Mouse (Mus musculus): ENCODE data around the gene Gm28042. TPM values are rescaled to one million over a fixed set of nuclear protein-coding genes. Genes with fewer than 3 reads are reported as not detected.

Gm28042 gene
- total and polyA plus RNA-seq, 3 experiments = 0.77 to 1.9 (median 1.8) TPM

GRCm38 (mm10) chr2:120069466-120069990 is 42.2 kb downstream of the Gm28042 start:
- no peaks in the 10 kb centered on the region for H3K36me3 ChIP-seq (replicated peaks in 1 of 2; ENCODE audit: control insufficient read depth in 1 of 2, insufficient read depth in 1 of 2, low read length in 1 of 2)
- no peaks in the 10 kb centered on the region; a peak in 1 of 4 replicates for H3K4me1 ChIP-seq (ENCODE audit: control insufficient read depth in 1 of 2, insufficient read depth in 2 of 2)
- TF ChIP-seq ZC3H11A (IDR thresholded peaks at IDR 0.05; ENCODE audit: low read depth, low read length) (no peak), CHD1 (IDR thresholded peaks at IDR 0.05; ENCODE audit: low read depth, low read length) (no peak), TBP (conservative IDR thresholded peaks at IDR 0.05; ENCODE audit: low read depth, low read length) (no peak), MAFK (IDR thresholded peaks at IDR 0.05; ENCODE audit: insufficient replicate concordance, low read length) (no peak), RAD21 (IDR thresholded peaks at IDR 0.05; ENCODE audit: low read depth, low read length) (no peak), CHD2 (IDR thresholded peaks at IDR 0.05; ENCODE audit: low read length) (no peak), CTCF (conservative IDR thresholded peaks at IDR 0.05 in 1 of 2, IDR thresholded peaks at IDR 0.05 in 1 of 2; ENCODE audit: low read depth in 2 of 2, low read length in 2 of 2) (no peak), EP300 (IDR thresholded peaks at IDR 0.05; ENCODE audit: low read length) (no peak), JUN (IDR thresholded peaks at IDR 0.05; ENCODE audit: insufficient read depth, low read depth, low read length) (no peak), USF2 (conservative IDR thresholded peaks at IDR 0.05; ENCODE audit: low read depth, low read length) (no peak), ZKSCAN1 (IDR thresholded peaks at IDR 0.05; ENCODE audit: borderline replicate concordance, low read depth, low read length) (no peak), SMC3 (IDR thresholded peaks at IDR 0.05; ENCODE audit: low read depth, low read length) (no peak), IRF4 (IDR thresholded peaks at IDR 0.05; ENCODE audit: low read depth, low read length) (no peak), NRF1 (IDR thresholded peaks at IDR 0.05; ENCODE audit: low read depth, low read length) (no peak), SIN3A (IDR thresholded peaks at IDR 0.05; ENCODE audit: low read length) (no peak)
- no peak for DNase-seq (ENCODE audit: extremely low read depth)
- H3K79me2 ChIP-seq (replicated peaks; ENCODE audit: control insufficient read depth, extremely low read depth, insufficient read depth, poor library complexity, severe bottlenecking) = no peaks in the 10 kb centered on the region
- dilution Hi-C loops (cut with MboI; ENCODE audit: extremely low pct_ligation_motif_present, extremely low pct_unique_long_range_greater_than_20kb, low sequenced_read_pairs) = no loop called here
- H3K4me2 ChIP-seq (ENCODE audit: insufficient read depth, low read depth, poor library complexity, severe bottlenecking) = no peak overlapping the region
- no peaks in the 10 kb centered on the region for H3K9me3 ChIP-seq (replicated peaks; ENCODE audit: low read length)
- in situ Hi-C loops (cut with MboI; ENCODE audit: low pct_ligation_motif_present, low pct_unique_long_range_greater_than_20kb, low sequenced_read_pairs) = no loop called here
- peaks cover 48% of the 10 kb centered on the region for H3K27me3 ChIP-seq (replicated peaks)
- H3K9ac ChIP-seq (ENCODE audit: insufficient read depth, low read depth) = no peak overlapping the region
- H3K4me3 ChIP-seq (replicated peaks in 1 of 3; ENCODE audit: low read depth in 2 of 3, low read length in 2 of 3, poor library complexity in 1 of 3) = no peak overlapping the region
- H3K27ac ChIP-seq (ENCODE audit: insufficient read depth, low read depth) = no peak overlapping the region

- Histone ChIP-seq H3K4me2 (ENCODE audit: insufficient read depth, low read depth, poor library complexity, severe bottlenecking) (no peak overlapping the region), H3K79me2 (replicated peaks; ENCODE audit: control insufficient read depth, extremely low read depth, insufficient read depth, poor library complexity, severe bottlenecking) (no peaks in the 10 kb centered on the region), H3K27me3 (replicated peaks) (peaks cover 38% of the 10 kb centered on the region), H3K9ac (ENCODE audit: insufficient read depth, low read depth) (no peak overlapping the region), H3K36me3 (replicated peaks in 1 of 2; ENCODE audit: control insufficient read depth in 1 of 2, insufficient read depth in 1 of 2, low read length in 1 of 2) (no peaks in the 10 kb centered on the region), H3K4me1 (ENCODE audit: control insufficient read depth in 1 of 2, insufficient read depth in 2 of 2) (no peaks in the 10 kb centered on the region; a peak in 1 of 4 replicates), H3K9me3 (replicated peaks; ENCODE audit: low read length) (no peaks in the 10 kb centered on the region), H3K4me3 (replicated peaks in 1 of 3; ENCODE audit: low read depth in 2 of 3, low read length in 2 of 3, poor library complexity in 1 of 3) (no peak overlapping the region), H3K27ac (ENCODE audit: insufficient read depth, low read depth) (no peak overlapping the region)
- dilution Hi-C loops (cut with MboI; ENCODE audit: extremely low pct_ligation_motif_present, extremely low pct_unique_long_range_greater_than_20kb, low sequenced_read_pairs) (no loop called here), in situ Hi-C loops (cut with MboI; ENCODE audit: low pct_ligation_motif_present, low pct_unique_long_range_greater_than_20kb, low sequenced_read_pairs) (no loop called here)
- TF ChIP-seq KAT2A (IDR thresholded peaks at IDR 0.05; ENCODE audit: insufficient replicate concordance, low read length) = no peak
- TF ChIP-seq ZNF384 (IDR thresholded peaks at IDR 0.05; ENCODE audit: low read depth, low read length) = no peak
- TF ChIP-seq RAD21 (IDR thresholded peaks at IDR 0.05; ENCODE audit: low read depth, low read length) = no peak
- no peak for TF ChIP-seq SMC3 (IDR thresholded peaks at IDR 0.05; ENCODE audit: low read depth, low read length)
- no peak for TF ChIP-seq ZKSCAN1 (IDR thresholded peaks at IDR 0.05; ENCODE audit: borderline replicate concordance, low read depth, low read length)
- no peak for TF ChIP-seq SIN3A (IDR thresholded peaks at IDR 0.05; ENCODE audit: low read length)
- no peak for TF ChIP-seq GABPA (IDR thresholded peaks at IDR 0.05; ENCODE audit: insufficient replicate concordance, low read depth, low read length)
- no peak for TF ChIP-seq NRF1 (IDR thresholded peaks at IDR 0.05; ENCODE audit: low read depth, low read length)
- no peak for TF ChIP-seq TCF12 (IDR thresholded peaks at IDR 0.05; ENCODE audit: low read depth, low read length)
- TF ChIP-seq E2F4 (IDR thresholded peaks at IDR 0.05; ENCODE audit: insufficient replicate concordance, low read depth, low read length) = no peak
- no peak for TF ChIP-seq MAFK (IDR thresholded peaks at IDR 0.05; ENCODE audit: insufficient replicate concordance, low read length)
- no peak for TF ChIP-seq JUND (conservative IDR thresholded peaks at IDR 0.05; ENCODE audit: low read depth, low read length)
- no peak for TF ChIP-seq BHLHE40 (IDR thresholded peaks at IDR 0.05; ENCODE audit: low read depth, low read length)
- no peak for TF ChIP-seq EP300 (IDR thresholded peaks at IDR 0.05; ENCODE audit: low read length)
- TF ChIP-seq POLR2AphosphoS2 (IDR thresholded peaks at IDR 0.05; ENCODE audit: low read depth, low read length) = no peak
- DNase-seq (ENCODE audit: extremely low read depth) = no peak
These were observed 46.8 kb downstream of the Gm28042 start for GRCm38 (mm10) chr2:120074096-120074495.
